Mouse (Mus musculus) WW6 (cell line): ENCODE measurements around the gene Khnyn.

Experiments
- DNase-seq: peaks from one replicate; pipeline ENCODE4 v3.0.0-alpha.2; 2013; ENCODE audit warnings: low read depth, low spot score

Gene Khnyn

GRCm38 (mm10) chr14:55873242-55873713, 11.5 kb upstream of the Khnyn start:
- DNase-seq: no peak

GRCm38 (mm10) chr14:55873714-55874683, 10.7 kb upstream of the Khnyn start:
- no peak for DNase-seq

GRCm38 (mm10) chr14:55877469-55878315, 7.1 kb upstream of the Khnyn start:
- no peak for DNase-seq

GRCm38 (mm10) chr14:55878316-55878940, 6.3 kb upstream of the Khnyn start:
- DNase-seq: no peak

GRCm38 (mm10) chr14:55879623-55880022, 5.1 kb upstream of the Khnyn start:
- no peak for DNase-seq

GRCm38 (mm10) chr14:55880982-55881381, 3.8 kb upstream of the Khnyn start:
- DNase-seq: no peak

GRCm38 (mm10) chr14:55882171-55882641, 2.5 kb upstream of the Khnyn start:
- no peak for DNase-seq

GRCm38 (mm10) chr14:55883149-55883661, 1.5 kb upstream of the Khnyn start:
- DNase-seq: no peak

- no peak for DNase-seq
Measured at GRCm38 (mm10) chr14:55883663-55884062, 1.1 kb upstream of the Khnyn start.

GRCm38 (mm10) chr14:55884166-55884565, 581 bp upstream of the Khnyn start, which contains the start of gene Cbln3:
Gene Cbln3 (minus strand): TSS chr14:55884392.
- DNase-seq: no peak

GRCm38 (mm10) chr14:55885114-55885790, 505 bp downstream of the Khnyn start:
- DNase-seq: no peak

- no peak for DNase-seq
Measured at GRCm38 (mm10) chr14:55885791-55886271, 1.1 kb downstream of the Khnyn start.

GRCm38 (mm10) chr14:55886571-55887382, 2.0 kb downstream of the Khnyn start:
- no peak for DNase-seq

GRCm38 (mm10) chr14:55897671-55898070, 12.9 kb downstream of the Khnyn start:
- no peak for DNase-seq

- DNase-seq: no peak
Measured at GRCm38 (mm10) chr14:55898947-55899346, 14.2 kb downstream of the Khnyn start.

GRCm38 (mm10) chr14:55899701-55900413, 15.1 kb downstream of the Khnyn start, which contains the start of gene Sdr39u1:
Gene Sdr39u1 (minus strand): TSS chr14:55900293.
- DNase-seq: peak; percentile 73

GRCm38 (mm10) chr14:55900414-55900755, 15.6 kb downstream of the Khnyn start:
- DNase-seq: no peak

GRCm38 (mm10) chr14:55905518-55905917, 20.8 kb downstream of the Khnyn start:
- DNase-seq: no peak

- no peak for DNase-seq
Measured at GRCm38 (mm10) chr14:55913406-55913805, 28.7 kb downstream of the Khnyn start.
